ENCODE assay signal across 27 mouse cellular contexts in genomic region chr11:74515046-74515445, GRCm38 (mm10).
DNase-seq lines count a peak whose midpoint lies in the region; ATAC-seq lines count a peak whose summit lies in the region.
"Had no signal": no experiment of that assay in that cellular context is flagged by ENCODE, and none has a peak within 500 bp of the region (broad histone marks: within the 10 kb centered on the region; RNA-seq: fewer than 3 reads in every experiment).

No protein-coding gene starts in this region.

- peak overlapping the region; percentile 74 for H3K27ac ChIP-seq in heart, embryonic 10.5 days
- H3K27ac ChIP-seq in heart, embryonic 15.5 days = peak overlapping the region; percentile 55
- no peak overlapping the region for H3K27ac ChIP-seq in stomach, embryonic 14.5 days (ENCODE audit: low read length)
- H3K27ac ChIP-seq: embryonic facial prominence, embryonic 12.5 days; hindbrain, embryonic 14.5 days; kidney, postnatal 0 days; limb, embryonic 10.5 days; midbrain, embryonic 15.5 days; neural tube, embryonic 13.5 days had no signal

- DNase-seq in heart, adult 8-10 months (ENCODE audit: low spot score) = peak; percentile 33
- no peak for DNase-seq in heart, postnatal 4 days
- no peak for DNase-seq in heart, embryonic 10.5 days (ENCODE audit: low spot score)
- DNase-seq in left cerebral cortex, adult 18-20 months (ENCODE audit: low spot score in 2 of 2) = no peak
- DNase-seq: adrenal gland, postnatal 36 days; cerebellum, postnatal 14 days; forebrain, postnatal 0 days; gastrocnemius, postnatal 14 days; kidney, adult 2 months; lung, adult 2 months; lung, postnatal 14 days; retina, postnatal 1 day; thymus, adult 18-20 months; thymus, postnatal 36 days had no signal

- 0 out of 2 replicates have a peak, but pooled peaks cover 3% of the 10 kb centered on the region for H3K27me3 ChIP-seq in heart, embryonic 10.5 days (ENCODE audit: insufficient read depth, poor library complexity, severe bottlenecking)
- no peaks in the 10 kb centered on the region for H3K27me3 ChIP-seq in heart, embryonic 15.5 days
- H3K27me3 ChIP-seq in stomach, embryonic 14.5 days (ENCODE audit: control insufficient read depth, insufficient read depth, low read length) = no peaks in the 10 kb centered on the region
- H3K27me3 ChIP-seq: midbrain, embryonic 15.5 days; neural tube, embryonic 13.5 days had no signal

- no peak overlapping the region; the same call in 1 of the 2 replicates for H3K4me3 ChIP-seq in heart, embryonic 10.5 days
- no peak overlapping the region for H3K4me3 ChIP-seq in heart, embryonic 15.5 days
- no peak overlapping the region for H3K4me3 ChIP-seq in stomach, embryonic 14.5 days (ENCODE audit: low read depth, low read length)
- H3K4me3 ChIP-seq: embryonic facial prominence, embryonic 12.5 days; limb, embryonic 10.5 days; megakaryocyte, embryonic 14.5 days; midbrain, embryonic 15.5 days; myocyte; neural tube, embryonic 13.5 days had no signal

- H3K9ac ChIP-seq in heart, embryonic 15.5 days = no peak overlapping the region
- no peak overlapping the region for H3K9ac ChIP-seq in stomach, embryonic 14.5 days (replicated peaks; ENCODE audit: low read depth, low read length)
- H3K9ac ChIP-seq: embryonic facial prominence, embryonic 12.5 days; forebrain, postnatal 0 days; hindbrain, embryonic 14.5 days; midbrain, embryonic 15.5 days; neural tube, embryonic 13.5 days had no signal

- no peaks in the 10 kb centered on the region for H3K36me3 ChIP-seq in heart, embryonic 10.5 days
- no peaks in the 10 kb centered on the region for H3K36me3 ChIP-seq in heart, embryonic 15.5 days
- no peaks in the 10 kb centered on the region for H3K36me3 ChIP-seq in stomach, embryonic 14.5 days (ENCODE audit: control insufficient read depth, insufficient read depth, low read length)
- H3K36me3 ChIP-seq: embryonic facial prominence, embryonic 12.5 days; limb, embryonic 10.5 days; midbrain, embryonic 15.5 days; neural tube, embryonic 13.5 days had no signal

- WGBS in heart, embryonic 10.5 days = 33% methylated on average over 3 of the region's 3 CpGs
- WGBS in heart, embryonic 15.5 days = 18% methylated on average over 3 of the region's 3 CpGs
- 83% methylated on average over 3 of the region's 3 CpGs for WGBS in stomach, embryonic 14.5 days

- peaks cover 39% of the 10 kb centered on the region for H3K4me1 ChIP-seq in heart, embryonic 10.5 days
- peaks cover 21% of the 10 kb centered on the region for H3K4me1 ChIP-seq in heart, embryonic 15.5 days (replicated peaks)
- H3K4me1 ChIP-seq in stomach, embryonic 14.5 days (ENCODE audit: control insufficient read depth, insufficient read depth, low read length) = no peaks in the 10 kb centered on the region
- H3K4me1 ChIP-seq: embryonic facial prominence, embryonic 12.5 days; limb, embryonic 10.5 days; megakaryocyte, embryonic 14.5 days; midbrain, embryonic 15.5 days had no signal

- no peak; the same call in 1 of the 2 replicates for ATAC-seq in heart, embryonic 15.5 days (replicated peaks; ENCODE audit: insufficient number of reproducible peaks, insufficient read depth, low FRiP score, low read depth)
- 0 out of 2 replicates have a peak, but pooled peaks have one; percentile 35 for ATAC-seq in stomach, embryonic 14.5 days (ENCODE audit: insufficient number of reproducible peaks, insufficient read depth, low FRiP score, low read depth)
- no peak for ATAC-seq in monocyte, adult 5-6 weeks (replicated peaks; ENCODE audit: insufficient number of reproducible peaks, low FRiP score, low TSS enrichment, poor library complexity, severe bottlenecking)
- ATAC-seq: CD4-positive, CD25-positive, alpha-beta regulatory T cell, adult 4 months; forebrain, postnatal 0 days; inflammation-experienced regulatory T-cells, adult 6 months; midbrain, embryonic 15.5 days had no signal

- H3K9me3 ChIP-seq in heart, embryonic 10.5 days = no peaks in the 10 kb centered on the region
- H3K9me3 ChIP-seq in heart, embryonic 15.5 days (replicated peaks) = no peaks in the 10 kb centered on the region
- H3K9me3 ChIP-seq in stomach, embryonic 14.5 days (ENCODE audit: control insufficient read depth, low read depth, low read length) = no peaks in the 10 kb centered on the region
- H3K9me3 ChIP-seq: embryonic facial prominence, embryonic 12.5 days; limb, embryonic 10.5 days; megakaryocyte, embryonic 14.5 days; midbrain, embryonic 15.5 days; neural tube, embryonic 13.5 days had no signal

- H3K4me2 ChIP-seq in heart, embryonic 15.5 days = peak overlapping the region; percentile 20; the same call in 1 of the 2 replicates
- H3K4me2 ChIP-seq in stomach, embryonic 14.5 days (replicated peaks; ENCODE audit: low read depth, low read length) = no peak overlapping the region
- H3K4me2 ChIP-seq: embryonic facial prominence, embryonic 12.5 days; hindbrain, embryonic 14.5 days; midbrain, embryonic 15.5 days; neural tube, embryonic 13.5 days had no signal
